Mouse (Mus musculus): ENCODE measurements around the gene Slc25a23. TPM values are rescaled to one million over a fixed set of nuclear protein-coding genes. Genes with fewer than 3 reads are reported as not detected.

Gene Slc25a23
- polyA plus RNA-seq, 1 experiment = 0.89 TPM

Other genes with a start within 250 kb of the Slc25a23 start
- 2.6 TPM for gene Rfx2, start 228.8 kb downstream of the Slc25a23 start, polyA plus RNA-seq (2012; fragmentation: generic; extraction: Trizol)
- gene Acsbg2, start 185.4 kb downstream of the Slc25a23 start, polyA plus RNA-seq (2012; fragmentation: generic; extraction: Trizol) = not detected
- 0.02 TPM for gene 1700061G19Rik, start 184.4 kb downstream of the Slc25a23 start, polyA plus RNA-seq (2012; fragmentation: generic; extraction: Trizol)
- 38.9 TPM for gene Mllt1, start 124.4 kb downstream of the Slc25a23 start, polyA plus RNA-seq (2012; fragmentation: generic; extraction: Trizol)
- not detected for gene Acer1, start 77.7 kb downstream of the Slc25a23 start, polyA plus RNA-seq (2012; fragmentation: generic; extraction: Trizol)
- 153 TPM for gene Clpp, start 69.6 kb downstream of the Slc25a23 start, polyA plus RNA-seq (2012; fragmentation: generic; extraction: Trizol)
- 24.1 TPM for gene Alkbh7, start 62.5 kb downstream of the Slc25a23 start, polyA plus RNA-seq (2012; fragmentation: generic; extraction: Trizol)
- 0.63 TPM for gene Pspn, start 59.8 kb downstream of the Slc25a23 start, polyA plus RNA-seq (2012; fragmentation: generic; extraction: Trizol)
- gene Gtf2f1, start 48.6 kb downstream of the Slc25a23 start, polyA plus RNA-seq (2012; fragmentation: generic; extraction: Trizol) = 76.8 TPM
- gene Gm17949, start 48.4 kb downstream of the Slc25a23 start, polyA plus RNA-seq (2012; fragmentation: generic; extraction: Trizol) = not detected
- 68.5 TPM for gene Khsrp, start 28.3 kb downstream of the Slc25a23 start, polyA plus RNA-seq (2012; fragmentation: generic; extraction: Trizol)
- gene Slc25a41, start 18.2 kb downstream of the Slc25a23 start, polyA plus RNA-seq (2012; fragmentation: generic; extraction: Trizol) = not detected
- gene Crb3, start 758 bp downstream of the Slc25a23 start, polyA plus RNA-seq (2012; fragmentation: generic; extraction: Trizol) = not detected
- gene Dennd1c, start 18.7 kb upstream of the Slc25a23 start, polyA plus RNA-seq (2012; fragmentation: generic; extraction: Trizol) = not detected
- gene Tubb4a, start 27.9 kb upstream of the Slc25a23 start, polyA plus RNA-seq (2012; fragmentation: generic; extraction: Trizol) = 0.18 TPM
- gene Tnfsf9, start 45.5 kb upstream of the Slc25a23 start, polyA plus RNA-seq (2012; fragmentation: generic; extraction: Trizol) = 11.8 TPM
- not detected for gene Cd70, start 89.9 kb upstream of the Slc25a23 start, polyA plus RNA-seq (2012; fragmentation: generic; extraction: Trizol)
- gene Tnfsf14, start 134.3 kb upstream of the Slc25a23 start, polyA plus RNA-seq (2012; fragmentation: generic; extraction: Trizol) = not detected
- 0.01 TPM for gene C3, start 168.3 kb upstream of the Slc25a23 start, polyA plus RNA-seq (2012; fragmentation: generic; extraction: Trizol)
- gene Gpr108, start 188.6 kb upstream of the Slc25a23 start, polyA plus RNA-seq (2012; fragmentation: generic; extraction: Trizol) = 24.7 TPM
- gene Trip10, start 189.6 kb upstream of the Slc25a23 start, polyA plus RNA-seq (2012; fragmentation: generic; extraction: Trizol) = 45.7 TPM
- gene Vav1, start 219.2 kb upstream of the Slc25a23 start, polyA plus RNA-seq (2012; fragmentation: generic; extraction: Trizol) = not detected